Mouse (Mus musculus) embryo, embryonic 9.5 days (tissue): ENCODE results near the gene Arhgap19.
A peak's percentile ranks its signal among the peaks of the same experiment; 100 is the strongest.
"Not testable (repeated sequence)": the region's sequence is repeated elsewhere in the genome, so short reads cannot be mapped to it uniquely, and the experiment has no call there.

ENCODE experiments used
- DNase-seq: peaks from one replicate; pipeline ENCODE4 v3.0.0-alpha.2; 2017; ENCODE audit errors: extremely low spot score

The Arhgap19 gene

DNA sequence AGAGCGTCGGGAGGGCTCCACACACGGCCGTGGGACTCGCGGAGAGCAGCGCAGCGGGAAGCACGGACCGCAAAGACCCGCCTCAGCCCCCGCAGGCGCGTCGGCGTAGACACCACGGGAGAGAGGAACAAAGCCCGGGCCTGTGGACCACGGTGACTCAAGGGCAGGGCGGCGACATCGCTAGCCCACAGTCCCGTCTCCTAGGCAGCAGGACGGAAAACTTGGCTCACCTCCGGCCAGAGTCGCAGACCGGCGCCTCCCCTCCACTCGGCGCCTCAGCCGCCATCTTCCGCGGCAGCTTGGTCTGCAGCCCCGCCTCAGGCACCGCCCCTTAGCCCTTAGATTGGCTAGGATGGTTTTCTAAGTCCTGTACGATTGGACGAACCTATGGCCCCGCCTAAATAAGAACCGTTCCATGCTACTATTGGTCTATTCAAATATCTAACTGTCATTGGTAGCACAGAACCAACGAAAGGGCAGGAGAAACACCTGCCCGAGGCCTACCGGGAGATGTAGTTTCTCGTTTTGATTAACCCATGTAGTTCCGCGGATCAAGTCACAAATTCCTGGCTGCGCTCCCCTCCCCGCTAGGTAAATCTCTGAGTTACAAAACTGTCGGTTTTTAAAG lies at the start of gene Arhgap19:
Gene Arhgap19 (minus strand): TSS at position 306 of the 628 bp plus-strand sequence.
- peak; percentile 89 for DNase-seq

DNA sequence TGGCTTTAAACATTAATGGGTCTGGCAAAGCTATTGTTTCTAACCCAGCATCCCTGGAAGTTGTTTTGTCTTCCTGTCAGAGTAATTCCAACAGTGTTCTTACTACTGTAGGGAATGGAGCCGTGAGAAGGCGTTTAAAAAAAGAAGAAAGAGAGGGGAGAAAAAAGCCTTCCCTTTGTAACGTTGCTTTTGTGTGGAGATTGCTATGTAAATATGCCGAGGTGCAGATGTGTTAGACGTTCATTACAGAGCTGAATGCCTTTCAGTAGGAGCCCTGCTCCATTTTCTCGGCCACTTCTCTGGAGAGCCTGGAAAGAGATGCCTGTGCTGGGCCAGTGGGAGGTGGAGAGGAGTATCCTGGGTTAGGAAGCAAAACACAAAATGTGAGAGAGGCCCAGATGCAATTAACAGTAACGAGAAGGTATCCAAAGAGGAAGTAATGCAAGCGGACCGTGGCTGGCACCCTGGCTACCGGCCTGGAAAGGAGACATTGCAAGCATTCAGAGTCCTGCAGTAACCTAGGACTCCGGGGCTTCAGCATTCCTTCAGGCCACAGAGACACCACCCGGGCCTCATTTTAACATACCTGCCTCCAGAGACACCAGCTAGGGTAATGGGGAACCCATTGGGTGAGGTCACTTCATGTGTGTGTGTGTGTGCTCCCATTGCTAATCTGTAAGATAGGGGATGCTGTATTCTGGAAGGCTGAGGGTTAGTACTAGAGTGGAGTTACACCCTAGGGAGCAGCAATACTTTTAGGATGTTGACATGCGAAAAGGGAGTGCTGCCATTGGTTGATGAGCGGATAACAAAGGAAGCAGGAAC lies 49.1 kb upstream of the Arhgap19 start:
- DNase-seq: peak; percentile 31

DNA sequence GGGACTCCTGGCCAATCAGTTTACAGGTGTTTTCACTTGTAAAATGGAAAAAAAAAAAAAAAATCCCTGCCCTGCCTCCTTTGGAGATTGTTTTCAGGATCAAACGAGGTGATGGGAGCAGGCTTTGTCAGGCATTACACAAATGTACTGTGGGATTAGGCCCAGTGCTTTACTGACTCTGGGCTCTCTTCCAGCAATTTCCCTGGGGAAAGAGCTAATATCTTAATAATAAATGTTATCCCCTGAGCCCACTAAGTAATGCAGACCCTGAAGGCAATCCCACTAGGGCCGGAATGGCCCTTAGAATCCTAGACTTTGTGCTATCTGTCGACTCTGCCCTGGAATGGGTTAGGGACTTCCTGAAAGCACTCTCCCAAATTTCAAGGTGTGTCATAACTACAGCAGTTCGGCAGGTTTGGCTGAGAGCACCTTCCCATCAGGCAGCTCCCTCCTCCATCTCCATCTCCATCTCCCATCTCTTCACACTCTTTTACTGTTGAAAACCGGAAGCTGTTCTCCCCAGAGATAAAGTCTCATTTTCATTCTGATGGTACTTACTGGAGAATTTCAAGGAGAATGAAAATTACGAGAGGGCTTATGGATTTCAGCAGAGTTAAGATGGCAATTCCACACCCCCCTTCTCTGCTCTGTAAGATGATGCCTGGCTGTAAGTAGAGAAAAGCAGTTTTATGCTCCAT lies 48.3 kb upstream of the Arhgap19 start:
- DNase-seq: no peak

DNA sequence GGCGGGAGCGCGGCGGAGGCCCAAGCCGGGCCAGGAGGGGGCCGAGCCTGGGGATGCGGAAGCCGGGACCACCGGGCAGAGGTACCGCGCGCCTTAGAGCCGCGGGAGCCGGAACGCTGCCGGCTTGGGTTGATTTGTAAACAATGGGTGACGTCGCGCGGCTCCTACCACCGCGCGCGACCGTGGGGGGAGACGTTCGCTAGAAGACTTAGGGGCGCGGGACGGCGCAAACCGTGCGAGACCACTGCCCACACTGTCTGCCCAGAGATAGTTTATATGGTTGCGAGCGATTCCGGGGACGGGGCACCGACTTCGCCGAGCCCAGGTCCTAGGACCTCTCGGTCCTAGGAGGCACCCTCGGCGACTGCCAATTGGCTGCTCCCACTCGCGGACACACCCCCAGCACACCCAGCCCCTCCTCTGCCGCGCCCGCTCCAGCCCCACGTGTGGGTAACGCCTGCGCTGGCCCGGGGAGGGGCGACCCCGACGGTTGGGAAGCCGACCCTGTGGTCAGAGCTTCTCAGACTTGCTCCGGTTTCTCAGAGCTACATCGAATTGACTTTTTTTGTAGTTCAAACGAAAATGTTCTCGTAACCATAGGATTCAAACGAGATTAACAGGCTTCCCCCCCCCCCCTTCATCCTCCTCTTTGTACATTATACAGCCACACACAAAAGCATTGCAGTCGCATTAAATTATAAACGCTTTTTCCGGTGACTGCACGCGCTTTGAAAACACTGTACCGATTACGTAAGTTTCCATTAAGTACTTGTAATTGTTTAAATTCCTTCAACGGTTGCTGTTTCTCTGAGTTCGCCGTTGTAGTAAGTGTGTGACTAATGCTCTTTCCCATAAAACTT lies 46.4 kb upstream of the Arhgap19 start, which contains the start of gene Frat2:
Gene Frat2 (minus strand): TSS at position 141 of the 860 bp plus-strand sequence.
- DNase-seq: peak; percentile 96

DNA sequence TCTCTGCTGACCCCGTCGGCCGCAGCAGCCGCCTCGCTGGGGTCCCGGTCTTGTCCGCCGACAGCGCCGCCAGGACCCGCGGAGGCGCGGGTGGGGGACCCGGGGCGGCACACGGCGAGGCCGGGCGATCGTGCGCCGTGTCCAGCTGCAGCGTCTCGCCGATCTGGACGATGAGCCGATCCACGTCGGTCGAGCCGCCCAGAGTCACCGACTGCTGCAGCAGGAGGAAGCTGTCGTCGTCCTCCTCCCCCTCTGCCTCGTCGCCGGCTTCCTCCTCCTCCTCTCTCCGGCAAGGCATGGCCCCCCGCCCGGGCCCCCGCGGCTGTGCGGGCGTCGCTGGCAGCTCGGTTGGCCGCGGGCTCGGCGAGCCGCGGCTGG lies 45.8 kb upstream of the Arhgap19 start:
- DNase-seq: not testable (repeated sequence)

DNA sequence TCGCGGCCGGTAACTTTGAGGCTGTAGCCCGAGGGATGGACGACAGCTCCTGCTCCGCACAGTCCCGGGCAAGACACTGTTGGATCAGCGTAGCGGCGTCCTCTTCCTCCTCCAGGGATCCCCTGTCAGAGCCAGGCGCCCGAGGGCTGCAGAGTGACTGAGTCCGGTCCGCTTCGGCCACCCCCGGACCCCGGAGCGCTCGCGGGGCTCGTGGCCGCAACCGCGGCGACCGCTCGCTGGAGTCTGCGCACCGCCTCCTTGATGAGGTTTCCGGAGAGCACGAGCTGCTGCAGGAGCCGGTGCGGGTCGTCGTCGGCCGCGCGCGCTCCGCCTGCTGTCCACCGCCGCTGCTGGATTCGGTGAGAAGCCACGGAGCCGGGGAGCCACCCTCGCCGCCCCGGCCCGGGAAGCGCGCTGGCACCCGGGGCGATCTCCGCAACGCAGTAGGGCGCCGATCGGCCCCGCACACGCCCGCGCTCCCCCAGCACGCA lies 45.3 kb upstream of the Arhgap19 start:
- DNase-seq: peak; percentile 68

DNA sequence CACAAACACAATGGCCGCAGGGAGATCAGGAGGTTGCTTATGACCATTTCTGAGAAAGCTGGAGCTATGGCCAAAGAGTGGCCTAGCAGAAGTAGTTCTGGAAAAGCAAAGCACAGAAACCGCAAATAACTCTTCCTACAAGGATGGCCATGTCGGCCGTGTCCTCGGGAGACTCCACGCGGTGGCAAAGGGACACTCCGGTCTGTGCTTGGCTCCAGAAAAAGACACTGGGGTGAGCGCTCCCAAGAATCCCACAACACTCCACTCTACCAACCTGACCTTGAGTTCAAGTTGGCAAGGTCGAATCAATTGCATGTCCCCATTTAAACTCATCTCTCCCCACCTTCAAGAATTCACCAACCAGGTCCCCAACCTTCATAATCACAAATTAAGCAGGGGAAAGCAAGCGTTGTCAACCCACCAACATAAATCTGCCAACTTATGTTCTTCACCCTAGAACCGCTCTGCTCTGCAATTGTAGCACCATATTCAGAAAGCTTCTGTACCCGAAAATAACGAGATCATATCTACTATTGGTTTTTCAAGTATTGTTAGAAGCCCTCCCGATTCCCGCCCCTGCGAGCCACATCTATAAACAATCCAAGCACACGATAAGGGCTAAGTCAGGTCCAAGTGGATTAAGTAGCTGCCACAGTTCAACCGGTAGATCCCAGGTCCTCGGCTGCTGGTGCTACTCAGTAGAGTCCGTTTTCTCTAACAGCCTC lies 44.7 kb upstream of the Arhgap19 start:
- DNase-seq: peak; percentile 29

DNA sequence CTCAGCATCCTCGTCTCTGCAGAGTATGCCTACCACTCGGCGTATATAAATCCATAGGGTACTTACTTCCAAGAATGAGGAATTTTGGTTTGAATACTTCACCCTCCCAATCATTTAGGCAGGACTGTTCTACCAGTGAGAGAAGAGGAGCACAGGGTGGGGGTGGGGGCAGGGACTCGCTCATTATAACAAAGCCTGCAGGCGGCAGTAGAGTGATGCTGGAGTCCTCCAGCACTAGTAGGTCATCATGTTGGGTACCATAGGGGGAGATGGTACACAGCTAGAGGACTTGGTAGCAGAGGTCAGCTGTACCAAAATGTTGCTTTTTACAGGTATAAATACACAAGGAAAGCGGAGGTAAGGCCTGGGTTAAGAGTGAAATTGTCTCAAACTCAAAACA lies 42.5 kb upstream of the Arhgap19 start:
- no peak for DNase-seq

DNA sequence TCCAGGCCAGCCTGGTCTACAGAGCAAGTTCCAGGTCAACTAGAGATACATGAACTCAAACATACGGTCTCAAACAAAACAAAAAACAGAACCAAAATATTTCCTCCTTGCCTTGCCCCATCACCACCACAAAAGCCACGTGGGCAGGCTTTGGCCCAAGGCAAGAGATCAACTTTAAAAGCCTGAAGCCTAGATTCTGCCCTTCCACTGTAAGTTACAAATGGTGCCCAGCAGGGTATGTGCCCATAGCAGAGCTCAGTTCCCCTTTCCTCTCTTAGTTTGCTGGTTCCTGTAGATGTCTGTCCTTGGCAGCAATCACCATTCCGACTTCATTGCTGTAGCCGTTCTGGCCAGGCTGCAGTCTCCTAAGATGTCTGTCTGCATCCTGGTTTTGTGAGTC lies 40.9 kb upstream of the Arhgap19 start:
- DNase-seq: no peak

DNA sequence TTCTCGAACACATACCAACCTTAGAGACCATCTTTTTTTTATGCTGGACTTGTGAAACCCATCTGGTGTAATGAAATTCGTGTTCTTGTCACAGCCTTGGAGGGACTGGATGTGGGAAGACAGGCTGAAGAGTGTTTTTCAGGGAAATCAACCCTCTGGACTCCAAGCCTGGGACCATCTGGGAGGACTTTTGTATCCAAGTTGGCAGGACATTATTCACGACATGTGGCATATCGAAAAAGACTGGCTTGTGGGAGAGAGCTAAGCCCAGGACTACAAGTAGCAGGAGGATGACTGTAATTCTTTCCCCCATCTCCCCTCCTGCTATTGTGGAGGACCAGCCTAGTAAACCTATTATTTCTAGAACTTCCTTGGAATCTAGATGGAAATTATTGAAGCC lies 40.3 kb upstream of the Arhgap19 start:
- DNase-seq: no peak

DNA sequence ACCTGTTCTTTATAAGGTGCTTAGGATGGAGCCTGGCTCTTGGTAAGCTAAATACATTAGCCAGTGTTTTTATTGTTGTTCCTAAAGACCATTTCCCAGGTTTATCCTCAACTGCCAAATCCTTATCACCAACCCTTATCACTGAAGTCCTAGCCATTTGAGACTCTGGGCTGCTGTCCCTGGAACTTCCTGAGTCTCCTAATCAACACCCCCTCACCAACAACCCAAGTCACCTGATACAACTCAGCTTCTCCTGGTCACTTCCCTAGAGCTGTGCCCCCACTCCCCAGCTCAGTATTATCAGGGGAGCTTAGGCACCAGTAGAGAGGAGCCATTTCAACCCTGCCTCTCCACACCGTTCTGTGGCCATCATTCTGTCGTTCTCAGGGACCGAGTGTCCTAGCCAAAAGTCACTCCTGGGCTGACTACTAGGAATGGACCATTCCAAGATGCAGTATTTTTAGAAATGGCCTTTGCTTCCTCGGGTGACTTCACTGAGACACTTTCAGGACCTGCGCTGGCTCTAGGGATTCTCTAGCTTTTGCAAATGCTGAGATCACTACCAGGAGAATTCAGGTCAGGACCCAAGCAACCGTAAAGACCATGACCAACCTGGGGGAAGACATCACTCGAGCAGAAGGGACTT lies 39.4 kb upstream of the Arhgap19 start:
- DNase-seq: no peak

DNA sequence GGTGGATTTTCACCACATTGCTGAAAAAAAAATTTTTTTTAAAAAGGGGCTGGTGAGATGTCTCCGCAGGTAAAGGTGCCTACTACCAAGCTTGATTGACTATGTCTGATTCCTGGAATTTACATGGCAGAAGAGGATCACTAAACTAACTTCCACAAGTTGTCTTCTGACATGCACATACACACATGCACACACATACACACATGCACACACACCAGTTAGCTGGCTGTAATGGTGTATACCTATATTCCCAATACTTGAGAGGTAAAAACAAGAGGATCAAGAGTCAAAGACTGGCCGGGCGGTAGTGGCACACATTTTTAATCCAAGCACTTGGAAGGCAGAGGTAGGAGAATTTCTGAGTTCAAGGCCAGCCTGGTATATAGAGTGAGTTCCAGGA lies 37.8 kb upstream of the Arhgap19 start:
- DNase-seq: no peak

DNA sequence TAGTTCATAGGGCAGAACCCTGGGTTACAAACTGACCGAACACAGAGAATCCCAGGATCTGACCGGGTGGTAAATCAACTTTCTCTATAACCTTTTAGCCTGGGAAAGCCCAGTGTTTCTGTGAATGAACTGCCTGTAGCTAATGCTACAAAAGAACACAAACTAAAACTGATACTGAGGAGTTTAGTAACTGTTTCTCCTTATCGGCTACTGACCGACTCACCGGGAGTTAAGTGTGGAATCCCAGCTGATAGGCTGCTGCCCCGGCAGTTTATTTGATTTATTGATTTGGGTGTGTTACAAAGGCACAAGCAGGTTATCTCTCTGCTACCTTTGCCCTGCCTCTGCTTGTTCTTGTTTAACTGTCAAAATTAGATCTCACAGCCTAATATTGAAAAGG lies 37.0 kb upstream of the Arhgap19 start:
- DNase-seq: no peak

DNA sequence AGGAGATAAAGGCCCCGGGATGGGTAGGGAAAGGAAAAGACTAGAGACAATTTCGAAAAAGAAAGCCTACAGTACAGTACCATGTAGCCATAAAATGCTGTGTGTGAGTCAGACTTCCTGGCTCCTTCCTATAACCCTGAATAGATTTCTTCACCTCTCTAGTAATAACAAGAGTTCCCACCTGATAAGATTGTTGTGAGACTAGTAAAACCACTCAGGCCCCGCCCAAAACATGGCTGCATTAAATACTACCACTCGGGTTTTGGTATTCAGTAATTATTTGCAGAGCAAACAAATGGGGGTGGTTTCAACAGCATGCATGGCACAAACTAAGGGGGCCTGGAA lies 36.0 kb upstream of the Arhgap19 start:
- DNase-seq: no peak

DNA sequence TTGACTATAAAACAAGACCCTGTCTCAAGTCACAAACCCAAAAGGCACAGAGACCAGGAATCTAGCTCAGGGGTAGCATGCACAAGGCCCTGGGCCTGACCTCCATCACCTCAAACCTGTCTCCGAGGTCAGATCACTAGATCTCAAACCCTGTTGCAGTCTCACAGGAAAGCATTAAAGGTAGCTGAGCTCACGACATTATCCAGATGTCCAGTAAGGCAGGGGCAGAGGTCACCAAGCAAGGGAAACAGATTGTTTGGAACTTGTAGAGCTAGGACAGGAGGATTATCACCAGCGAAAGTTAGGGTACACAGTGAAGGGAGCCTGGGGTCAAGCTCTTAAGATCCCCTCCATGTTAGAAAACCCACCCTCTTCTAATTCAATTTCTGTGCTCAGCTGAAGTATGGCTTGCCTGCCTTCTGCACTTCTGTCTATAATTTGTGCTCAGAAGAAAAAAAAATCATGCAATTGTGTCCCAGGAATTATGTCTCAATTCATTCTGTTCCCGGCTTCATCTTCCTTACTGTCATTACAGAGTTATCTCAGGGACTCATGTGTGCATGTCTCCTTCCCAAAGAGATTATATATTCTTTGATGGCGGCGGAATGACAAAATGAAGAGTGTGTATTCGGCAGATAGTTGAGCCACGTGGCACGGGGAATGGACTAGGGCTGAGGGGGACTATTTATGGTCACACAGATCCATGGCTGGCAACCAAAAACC lies 35.5 kb upstream of the Arhgap19 start:
- no peak for DNase-seq

DNA sequence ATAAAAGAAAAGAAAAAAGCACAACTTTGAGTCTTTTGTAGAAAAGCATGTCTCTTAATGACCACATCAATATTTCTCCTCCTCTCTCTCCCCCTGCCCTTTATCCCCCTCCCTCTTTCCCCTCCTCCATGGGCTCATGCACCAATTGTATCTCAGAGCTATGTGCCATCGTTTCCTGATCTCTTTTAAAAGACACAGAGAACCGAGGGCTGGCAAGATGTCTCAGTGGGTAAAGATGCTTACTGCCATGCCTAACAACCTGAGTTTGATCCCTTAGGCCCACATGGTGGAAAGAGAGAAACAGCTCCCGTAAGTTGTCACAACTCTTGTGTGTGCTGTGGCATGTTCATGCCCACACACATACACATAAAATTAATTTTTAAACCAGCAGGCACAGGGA lies 34.9 kb upstream of the Arhgap19 start:
- no peak for DNase-seq

DNA sequence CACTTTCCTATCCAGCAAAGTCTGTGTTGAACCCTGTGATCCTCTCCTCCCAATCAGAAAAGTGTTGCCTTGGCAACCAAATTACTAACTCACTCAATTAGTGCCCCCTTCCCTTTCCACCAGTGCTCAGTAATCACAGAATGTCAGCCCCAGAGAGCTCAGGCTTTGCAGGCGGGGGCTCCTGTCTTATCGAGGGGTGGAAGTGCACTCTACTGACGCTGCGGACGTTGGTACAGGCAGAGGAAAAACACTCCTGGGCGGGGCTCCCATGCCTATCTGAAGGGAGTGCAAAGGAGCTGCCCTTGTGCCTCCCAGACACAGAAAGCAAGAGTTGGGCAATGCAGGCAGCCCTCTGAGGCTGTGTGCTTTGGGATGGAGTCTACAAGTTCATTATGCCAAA lies 34.0 kb upstream of the Arhgap19 start:
- peak; percentile 59 for DNase-seq

DNA sequence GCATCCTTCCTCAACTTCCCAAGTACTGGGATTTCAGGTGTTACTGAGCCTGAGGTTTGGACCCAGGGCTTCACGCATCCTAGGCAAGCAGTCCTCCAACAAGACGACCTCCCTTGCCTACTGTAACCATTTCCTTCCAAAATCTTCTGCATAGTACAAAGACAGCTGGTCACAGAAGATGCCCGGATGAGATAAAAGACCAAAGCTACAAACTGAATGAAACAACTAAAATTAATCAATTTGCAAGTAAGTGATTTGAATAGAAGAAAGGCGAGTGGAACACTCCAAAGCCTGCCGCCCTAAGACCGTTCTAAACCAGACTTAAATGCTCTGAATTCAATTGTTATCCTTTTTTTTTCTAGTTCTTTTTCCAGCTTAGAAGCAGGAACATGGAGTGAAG lies 33.6 kb upstream of the Arhgap19 start:
- no peak for DNase-seq

DNA sequence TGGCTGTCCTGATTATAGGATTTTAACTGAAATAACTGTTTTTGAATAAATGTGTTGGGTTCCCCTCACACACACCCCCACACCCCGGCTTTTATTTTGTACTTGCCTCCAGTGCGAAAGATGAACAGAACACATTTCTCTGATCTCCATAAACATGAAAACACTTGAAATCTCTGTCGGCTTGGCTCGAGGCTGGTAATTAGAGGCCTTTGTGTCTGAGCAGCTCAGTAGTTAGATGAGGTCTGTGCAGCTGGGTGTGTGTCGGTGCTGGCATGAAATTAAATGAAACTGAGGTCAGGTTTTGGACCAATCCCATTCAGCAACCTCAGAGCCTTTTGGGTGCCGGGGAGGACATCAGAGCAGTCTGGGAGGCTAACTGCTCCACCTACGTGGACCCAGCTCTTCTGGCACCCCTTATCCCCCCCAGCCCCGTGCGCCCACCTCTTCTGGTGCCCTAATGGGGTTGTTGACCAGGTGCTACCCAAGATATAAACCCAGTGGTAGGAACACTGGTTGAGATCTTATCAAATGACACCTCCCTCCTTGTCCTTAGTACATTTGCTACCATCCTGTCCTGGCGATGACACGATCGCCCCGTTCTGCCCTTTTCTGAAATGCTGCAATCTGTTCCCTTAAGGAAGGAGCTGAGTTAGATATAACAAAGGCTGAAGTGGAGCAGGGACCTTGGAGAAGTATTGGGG lies 30.8 kb upstream of the Arhgap19 start:
- DNase-seq: no peak
